Mouse (Mus musculus) limb, embryonic 14.5 days (tissue): ENCODE measurements at regions not wholly inside any gene's neighbourhood (a gene's known extent, or its start where the extent isn't known, plus 50 kb on each side); places are given as distances from the start of the nearest gene placed in this dataset.
A peak's percentile ranks its signal among the peaks of the same experiment; 100 is the strongest.

ENCODE experiments used
- ATAC-seq: fragments of 200-750 bp; cut with Nextera tagmentation; 2 replicates; pipeline ENCODE4 v1.8.0; 2017; ENCODE audit warnings: low read depth, moderate number of reproducible peaks, moderate TSS enrichment; ENCODE audit not compliant: low FRiP score
- DNase-seq: peaks from one replicate; pipeline ENCODE4 v3.0.0-alpha.2; 2015; ENCODE audit warnings: low spot score
- H3K27ac ChIP-seq: fragments of 300-500 bp; sonication (generic); replicated peaks from 2 replicates; pipeline ENCODE4 v1.5.1; 2014; ENCODE audit warnings: low read depth, mild to moderate bottlenecking, low read length, moderate library complexity, mixed read lengths
- H3K27me3 ChIP-seq: fragments of 300-500 bp; sonication (generic); 2 replicates; pipeline ENCODE4 v1.6.1; 2014; ENCODE audit warnings: low read length, mixed read lengths; ENCODE audit not compliant: control insufficient read depth, insufficient read depth
- H3K36me3 ChIP-seq: fragments of 300-500 bp; sonication (generic); 2 replicates; pipeline ENCODE4 v1.6.1; 2014; ENCODE audit warnings: mild to moderate bottlenecking, low read length, moderate library complexity, mixed read lengths; ENCODE audit not compliant: control insufficient read depth, insufficient read depth
- H3K4me1 ChIP-seq: fragments of 300-500 bp; sonication (generic); 2 replicates; pipeline ENCODE4 v1.6.1; 2014; ENCODE audit warnings: antibody characterized with exemption, low read length, mixed read lengths; ENCODE audit not compliant: control insufficient read depth, insufficient read depth
- H3K4me2 ChIP-seq: fragments of 300-500 bp; sonication (generic); replicated peaks from 2 replicates; pipeline ENCODE4 v1.6.1; 2014; ENCODE audit warnings: low read depth, mild to moderate bottlenecking, low read length, moderate library complexity; ENCODE audit not compliant: severe bottlenecking
- H3K4me3 ChIP-seq: fragments of 300-500 bp; sonication (generic); replicated peaks from 2 replicates; pipeline ENCODE4 v1.5.1; 2014; ENCODE audit warnings: low read length
- H3K9ac ChIP-seq: fragments of 300-500 bp; sonication (generic); 2 replicates; pipeline ENCODE4 v1.6.1; 2014; ENCODE audit warnings: mild to moderate bottlenecking, low read depth, low read length, moderate library complexity; ENCODE audit not compliant: severe bottlenecking
- H3K9me3 ChIP-seq: fragments of 300-500 bp; sonication (generic); 2 replicates; pipeline ENCODE4 v1.6.1; 2016; ENCODE audit warnings: low read length; ENCODE audit not compliant: control insufficient read depth
- POLR2A ChIP-seq: fragments of 200-500 bp; IDR thresholded peaks from 2 replicates; pipeline ENCODE4 v1.8.0; 2012; ENCODE audit warnings: inconsistent platforms, mild to moderate bottlenecking, moderate library complexity, borderline replicate concordance; ENCODE audit not compliant: insufficient read depth, insufficient read length; ENCODE audit errors: extremely low read depth
- WGBS: fragments of 180-500 bp; shearing (Covaris S2); extraction: QIAGEN DNeasy Blood & Tissue Kit; methylation state at CpG from one replicate; pipeline ENCODE4 v1.1.7; 2014; 5-methylcytosine and 5-hydroxymethylcytosine counted together

DNA sequence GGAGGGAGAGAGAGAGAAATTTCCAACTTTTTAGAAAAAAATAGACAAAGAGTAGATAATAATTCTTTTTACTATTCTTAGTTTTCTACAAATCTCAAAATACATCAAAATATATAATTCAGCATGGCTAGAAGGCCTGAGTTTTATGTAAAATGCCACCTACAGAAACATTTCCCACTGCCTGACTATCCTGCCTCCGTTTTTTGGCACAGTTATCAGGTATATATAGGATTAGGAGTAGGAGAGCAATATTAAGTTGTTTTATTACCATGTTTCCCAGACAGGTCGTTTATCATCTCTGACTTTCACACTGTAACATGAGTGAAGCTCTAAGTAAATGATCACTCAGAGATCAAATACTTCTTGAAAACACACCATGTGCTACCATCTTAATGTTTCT lies 224.7 kb upstream of the Actbl2 start:
- no peaks in the 10 kb centered on the region for H3K36me3 ChIP-seq
- H3K4me2 ChIP-seq, result no peak overlapping the region
- no peaks in the 10 kb centered on the region for H3K4me1 ChIP-seq
- no peak for DNase-seq
- H3K9ac ChIP-seq, result no peak overlapping the region
- WGBS, result 38% methylated on average over 2 of the region's 2 CpGs
- H3K27ac ChIP-seq, result no peak overlapping the region
- no peaks in the 10 kb centered on the region for H3K27me3 ChIP-seq
- no peak overlapping the region for H3K4me3 ChIP-seq
- TF ChIP-seq POLR2A, result no peak
- no peaks in the 10 kb centered on the region for H3K9me3 ChIP-seq
- ATAC-seq, result no peak

DNA sequence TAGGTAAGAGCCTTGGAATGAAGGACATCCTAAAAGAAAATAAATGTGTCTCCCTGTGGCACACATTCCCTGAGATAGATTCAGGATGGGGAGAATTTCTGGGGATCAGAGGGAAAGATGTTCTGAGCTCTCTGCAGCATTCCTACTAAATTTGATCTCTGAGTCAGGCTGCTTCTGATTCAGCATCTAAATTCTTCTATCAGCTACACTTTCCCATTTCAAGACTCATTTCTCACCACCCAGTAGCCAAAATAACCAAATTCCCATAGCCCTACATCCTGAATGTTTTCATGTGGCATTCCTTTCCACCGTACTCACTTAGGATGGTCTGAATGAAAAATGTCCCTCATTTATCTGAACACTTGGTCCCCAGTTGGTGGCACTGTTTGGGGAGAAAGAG lies 223.2 kb upstream of the Actbl2 start:
- Histone ChIP-seq H3K4me3 (no peak overlapping the region), H3K4me2 (no peak overlapping the region), H3K27ac (no peak overlapping the region), H3K27me3 (no peaks in the 10 kb centered on the region), H3K9me3 (no peaks in the 10 kb centered on the region), H3K36me3 (no peaks in the 10 kb centered on the region), H3K4me1 (no peaks in the 10 kb centered on the region), H3K9ac (no peak overlapping the region)
- WGBS, result 78% methylated on average over 1 of the region's 1 CpGs
- ATAC-seq, result no peak
- no peak for TF ChIP-seq POLR2A
- DNase-seq, result no peak

DNA sequence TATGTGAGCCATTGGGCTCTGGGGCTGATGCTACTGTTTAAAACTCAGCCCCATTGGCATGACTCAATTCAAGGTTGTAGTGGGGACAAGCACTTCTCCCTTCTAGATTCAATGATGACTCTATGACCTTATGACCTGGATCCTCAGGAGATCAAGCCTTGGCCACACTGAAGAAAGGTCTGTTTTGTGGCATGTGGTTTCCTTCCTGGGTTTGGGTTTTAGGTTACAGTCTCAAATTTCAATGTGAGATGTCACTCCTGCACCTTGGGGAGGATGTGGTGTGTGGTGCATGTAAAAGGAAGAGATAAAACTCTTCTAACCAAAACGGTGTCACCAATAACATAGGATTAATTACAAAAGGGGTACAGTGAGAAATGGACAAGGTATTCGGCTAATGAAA lies 211.2 kb upstream of the Actbl2 start:
- no peak for TF ChIP-seq POLR2A
- Histone ChIP-seq H3K27me3 (no peaks in the 10 kb centered on the region), H3K9me3 (no peaks in the 10 kb centered on the region), H3K36me3 (no peaks in the 10 kb centered on the region), H3K4me3 (no peak overlapping the region), H3K4me1 (peaks cover 4% of the 10 kb centered on the region; the same call in 1 of the 2 replicates), H3K27ac (no peak overlapping the region), H3K4me2 (no peak overlapping the region), H3K9ac (no peak overlapping the region)
- WGBS, result 50% methylated on average over 2 of the region's 2 CpGs
- DNase-seq (no peak), ATAC-seq (no peak)

DNA sequence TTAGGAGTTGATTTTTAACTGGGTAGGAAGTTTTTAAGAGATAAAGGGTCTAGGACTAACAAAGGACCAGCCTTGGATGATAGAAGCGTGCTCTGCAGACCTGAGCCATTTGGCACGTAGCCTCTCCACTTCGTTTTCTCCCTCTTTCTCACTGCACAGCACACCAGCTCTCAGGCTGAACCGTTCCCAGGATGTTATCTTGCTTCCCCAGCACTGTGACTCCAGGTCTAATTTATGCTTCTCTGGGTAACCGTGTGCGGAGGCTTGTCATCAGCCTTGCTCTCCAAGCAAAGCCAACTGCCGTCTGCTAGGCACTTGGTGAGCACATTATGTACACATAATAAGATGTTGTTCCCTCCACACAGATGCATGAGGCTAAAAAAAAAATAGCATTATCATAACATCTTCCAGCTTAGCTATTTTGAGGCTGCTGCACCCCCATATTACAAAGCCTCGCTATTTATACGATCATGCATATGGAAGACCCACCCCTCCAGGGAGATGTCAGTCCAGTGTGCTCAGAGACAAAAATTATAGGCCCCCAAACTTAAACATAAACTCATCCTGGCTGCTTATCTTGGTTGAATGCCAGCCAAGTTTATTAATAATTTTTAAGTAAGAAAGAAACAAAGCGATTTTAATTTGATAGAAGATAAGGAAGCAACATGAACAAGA lies 210.3 kb upstream of the Actbl2 start:
- no peak for TF ChIP-seq POLR2A
- Histone ChIP-seq H3K36me3 (no peaks in the 10 kb centered on the region), H3K4me2 (no peak overlapping the region), H3K4me3 (no peak overlapping the region), H3K27me3 (no peaks in the 10 kb centered on the region), H3K9me3 (no peaks in the 10 kb centered on the region), H3K4me1 (peaks cover 4% of the 10 kb centered on the region; the same call in 1 of the 2 replicates), H3K9ac (no peak overlapping the region), H3K27ac (no peak overlapping the region)
- DNase-seq (no peak), ATAC-seq (no peak)
- 62% methylated on average over 10 of the region's 10 CpGs for WGBS

DNA sequence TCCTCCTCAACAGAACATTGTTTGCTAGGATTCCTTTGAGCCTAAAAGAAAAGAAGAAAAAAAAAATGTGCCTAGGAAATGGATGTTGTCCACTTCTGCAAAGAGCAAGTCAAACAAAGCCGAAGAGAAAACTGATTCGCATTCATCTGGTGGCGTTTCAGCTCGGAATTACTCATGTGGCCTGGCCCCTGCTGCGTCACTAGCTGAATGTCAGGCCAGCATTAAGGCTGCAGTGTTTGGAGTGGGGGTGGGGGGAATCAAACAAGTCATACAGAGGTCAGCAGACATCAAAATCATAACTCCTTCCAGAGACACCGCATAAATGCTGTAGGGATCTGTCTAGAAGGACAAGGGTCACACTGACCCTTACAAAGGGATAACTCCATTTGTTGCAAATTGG lies 204.7 kb upstream of the Actbl2 start:
- no peak for DNase-seq
- Histone ChIP-seq H3K27ac (no peak overlapping the region), H3K9ac (no peak overlapping the region), H3K4me2 (no peak overlapping the region), H3K4me1 (no peaks in the 10 kb centered on the region), H3K4me3 (no peak overlapping the region), H3K27me3 (no peaks in the 10 kb centered on the region), H3K9me3 (no peaks in the 10 kb centered on the region), H3K36me3 (no peaks in the 10 kb centered on the region)
- no peak for TF ChIP-seq POLR2A
- 29% methylated on average over 6 of the region's 6 CpGs for WGBS
- no peak for ATAC-seq

DNA sequence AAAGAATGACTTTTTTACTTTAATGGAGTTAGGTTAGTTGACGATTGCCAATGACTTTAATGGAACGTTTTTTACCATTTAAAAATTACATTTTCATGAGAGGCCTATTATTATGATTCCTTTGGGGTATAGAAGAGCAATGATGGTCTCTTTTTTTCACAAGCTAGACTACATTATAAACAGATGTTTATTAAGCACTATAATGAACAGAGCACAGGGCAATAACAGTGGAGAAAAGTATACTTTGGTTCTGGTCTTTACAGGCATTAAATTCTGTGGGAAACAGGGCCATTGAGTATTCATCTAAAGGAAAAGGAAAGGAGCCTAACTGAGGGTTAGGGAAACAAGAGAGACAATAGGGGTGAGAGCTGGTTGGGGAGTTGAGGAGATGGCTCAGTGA lies 199.0 kb upstream of the Actbl2 start:
- ATAC-seq (peak; percentile 71; the same call in 1 of the 2 replicates), DNase-seq (peak; percentile 15)
- Histone ChIP-seq H3K9ac (no peak overlapping the region), H3K9me3 (no peaks in the 10 kb centered on the region), H3K4me1 (no peaks in the 10 kb centered on the region), H3K27ac (no peak overlapping the region), H3K4me2 (no peak overlapping the region), H3K4me3 (no peak overlapping the region), H3K36me3 (no peaks in the 10 kb centered on the region), H3K27me3 (no peaks in the 10 kb centered on the region)
- 33% methylated on average over 2 of the region's 2 CpGs for WGBS
- no peak for TF ChIP-seq POLR2A
